Mouse (Mus musculus): ENCODE data around the gene Zfp345. TPM values are rescaled to one million over a fixed set of nuclear protein-coding genes. Genes with fewer than 3 reads are reported as not detected.

Gene Zfp345
- not detected for polyA plus RNA-seq (2014; fragmentation: Illumina TruSeq; extraction: RNeasy Lipid Tissue Mini Kit (QIAGEN cat#74804); ENCODE audit: low read depth, low replicate concordance)

DNA sequence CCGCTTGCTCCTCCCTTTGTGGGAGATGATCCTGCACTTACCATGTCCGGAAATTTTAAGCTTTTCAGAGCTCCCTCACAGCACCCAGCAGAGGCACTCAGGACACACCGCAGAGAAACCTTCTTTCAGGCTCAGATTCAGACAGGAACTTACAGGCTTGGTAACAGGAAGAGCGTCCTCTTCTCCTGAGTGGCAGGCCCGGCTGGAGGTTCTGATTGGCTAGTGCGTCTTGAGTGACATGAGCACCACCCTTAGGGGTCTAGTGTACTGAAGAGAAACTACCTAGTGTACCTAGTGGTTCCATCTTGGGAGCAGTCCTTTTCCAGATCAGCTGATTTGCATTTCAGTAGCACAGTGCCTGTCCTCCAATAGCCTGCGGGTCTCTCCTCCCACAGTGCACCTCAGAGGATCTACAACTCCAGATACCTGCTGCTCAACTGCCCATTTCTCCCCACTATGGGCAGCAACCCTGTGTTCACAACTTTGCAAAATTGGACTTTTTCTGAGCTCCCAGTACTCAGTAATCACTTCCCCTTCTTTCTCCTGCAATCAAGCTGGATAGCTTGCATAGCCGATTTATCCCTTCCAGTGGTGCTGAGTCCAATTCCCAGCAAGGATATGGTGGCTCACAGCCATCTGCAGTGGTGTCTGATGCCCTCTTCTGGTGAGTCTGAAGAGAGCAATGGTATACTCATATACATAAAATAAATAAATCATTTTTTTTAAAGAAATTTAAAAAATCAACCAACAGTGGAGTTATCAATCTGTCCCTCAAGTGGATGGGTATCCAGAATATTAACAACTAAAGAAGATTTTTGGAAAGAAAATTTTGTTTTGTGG is at the start of gene Zfp345:
TSS of gene Zfp345 (minus strand) at position 153 of the 840 bp plus-strand sequence.

DNA sequence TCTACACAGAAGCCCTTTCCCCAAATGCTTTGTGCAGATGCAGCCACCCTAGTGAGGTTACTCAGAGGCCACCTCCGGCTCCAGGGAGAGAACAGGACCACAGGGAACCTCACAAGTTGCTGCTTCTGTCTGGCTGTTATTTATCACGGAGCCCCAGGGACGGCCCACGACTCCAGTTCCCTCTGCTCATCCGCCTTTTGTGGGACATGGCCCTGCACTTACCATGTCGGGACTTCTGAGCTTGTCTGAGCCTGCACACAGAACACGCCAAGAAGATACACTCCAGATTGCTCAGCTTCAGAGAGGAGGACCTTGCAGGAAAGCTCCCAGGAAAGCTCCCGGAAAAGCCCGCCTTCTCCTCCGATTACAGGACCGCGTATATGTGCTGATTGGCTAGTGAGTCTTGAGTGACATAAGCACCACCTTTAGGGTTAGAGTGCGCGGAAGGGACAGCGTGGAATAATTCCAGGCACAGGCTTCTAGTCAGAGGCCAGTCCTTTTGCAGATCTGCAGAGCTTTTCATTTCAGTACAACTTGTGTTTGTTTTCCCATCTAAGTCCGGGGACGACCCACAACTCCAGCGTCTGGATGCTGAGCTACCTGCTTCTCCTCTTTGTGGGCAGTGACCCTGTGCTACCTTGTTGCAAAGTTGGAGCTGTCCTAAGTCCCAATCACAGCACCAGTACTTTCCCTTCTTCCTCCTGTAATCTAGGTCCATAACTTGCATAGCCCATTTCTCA is 33.5 kb downstream of the Zfp345 start, which contains the start of gene Zfp442:
TSS of gene Zfp442 (minus strand) at position 307 of the 740 bp plus-strand sequence.

Other genes starting within 250 kb of the Zfp345 start
- 3.3 TPM for gene Gm21994, start 229.5 kb downstream of the Zfp345 start, polyA plus RNA-seq (2014; fragmentation: Illumina TruSeq; extraction: RNeasy Lipid Tissue Mini Kit (QIAGEN cat#74804); ENCODE audit: low read depth, low replicate concordance)
- gene Gm14124, start 227.6 kb downstream of the Zfp345 start, polyA plus RNA-seq (2014; fragmentation: Illumina TruSeq; extraction: RNeasy Lipid Tissue Mini Kit (QIAGEN cat#74804); ENCODE audit: low read depth, low replicate concordance): not detected
- not detected for gene Gm10130, start 161.4 kb downstream of the Zfp345 start, polyA plus RNA-seq (2014; fragmentation: Illumina TruSeq; extraction: RNeasy Lipid Tissue Mini Kit (QIAGEN cat#74804); ENCODE audit: low read depth, low replicate concordance)
- 2.3 TPM for gene 3300002I08Rik, start 122.3 kb downstream of the Zfp345 start, polyA plus RNA-seq (2014; fragmentation: Illumina TruSeq; extraction: RNeasy Lipid Tissue Mini Kit (QIAGEN cat#74804); ENCODE audit: low read depth, low replicate concordance)
- gene Zfp442, start 33.6 kb downstream of the Zfp345 start, polyA plus RNA-seq (2014; fragmentation: Illumina TruSeq; extraction: RNeasy Lipid Tissue Mini Kit (QIAGEN cat#74804); ENCODE audit: low read depth, low replicate concordance): 2.7 TPM
- gene Cst7, start 85.3 kb upstream of the Zfp345 start, polyA plus RNA-seq (2014; fragmentation: Illumina TruSeq; extraction: RNeasy Lipid Tissue Mini Kit (QIAGEN cat#74804); ENCODE audit: low read depth, low replicate concordance): not detected
- gene Apmap, start 123.5 kb upstream of the Zfp345 start, polyA plus RNA-seq (2014; fragmentation: Illumina TruSeq; extraction: RNeasy Lipid Tissue Mini Kit (QIAGEN cat#74804); ENCODE audit: low read depth, low replicate concordance): 41.0 TPM
- gene Acss1, start 183.4 kb upstream of the Zfp345 start, polyA plus RNA-seq (2014; fragmentation: Illumina TruSeq; extraction: RNeasy Lipid Tissue Mini Kit (QIAGEN cat#74804); ENCODE audit: low read depth, low replicate concordance): 0.16 TPM
- gene Vsx1, start 204.3 kb upstream of the Zfp345 start, polyA plus RNA-seq (2014; fragmentation: Illumina TruSeq; extraction: RNeasy Lipid Tissue Mini Kit (QIAGEN cat#74804); ENCODE audit: low read depth, low replicate concordance): not detected